Mouse (Mus musculus) heart, embryonic 14.5 days (tissue): ENCODE results near the gene Gnptab. TPM values are rescaled to one million over a fixed set of nuclear protein-coding genes. Genes with fewer than 3 reads are reported as not detected.

Experiments
- ATAC-seq: fragments of 200-750 bp; cut with Nextera tagmentation; 2 replicates; pipeline ENCODE4 v1.8.0; 2017; ENCODE audit warnings: low read depth, moderate TSS enrichment; ENCODE audit not compliant: insufficient number of reproducible peaks, insufficient read depth, low FRiP score
- H3K27ac ChIP-seq, 2 experiments: fragments of 200-500 bp in 1 of 2; fragments of 300-500 bp in 1 of 2; sonication (generic) in 1 of 2; replicated peaks in 1 of 2; 2 replicates each; pipeline ENCODE4 v1.5.1; 2012 to 2014; ENCODE audit warnings: low read depth in 2 of 2, low read length in 2 of 2, control low read depth in 1 of 2, mild to moderate bottlenecking in 1 of 2, mixed read lengths in 1 of 2; ENCODE audit not compliant: control insufficient read depth in 1 of 2, insufficient read depth in 1 of 2
- H3K27me3 ChIP-seq: fragments of 300-500 bp; sonication (generic); 2 replicates; pipeline ENCODE4 v1.6.1; 2014; ENCODE audit warnings: mild to moderate bottlenecking, low read length, control low read depth; ENCODE audit not compliant: control insufficient read depth, insufficient read depth
- H3K36me3 ChIP-seq: fragments of 300-500 bp; sonication (generic); 2 replicates; pipeline ENCODE4 v1.6.1; 2014; ENCODE audit warnings: mild to moderate bottlenecking, control low read depth, low read length, mixed read lengths; ENCODE audit not compliant: control insufficient read depth, insufficient read depth
- H3K4me1 ChIP-seq, 2 experiments: fragments of 200-500 bp in 1 of 2; fragments of 300-500 bp in 1 of 2; sonication (generic) in 1 of 2; 2 replicates each; pipeline ENCODE4 v1.6.1; 2012 to 2014; ENCODE audit warnings: low read length in 2 of 2, control low read depth in 1 of 2, mixed read lengths in 1 of 2; ENCODE audit not compliant: control insufficient read depth in 2 of 2, insufficient read depth in 2 of 2
- H3K4me2 ChIP-seq: fragments of 300-500 bp; sonication (generic); 2 replicates; pipeline ENCODE4 v1.6.1; 2014; ENCODE audit warnings: mild to moderate bottlenecking, low read length
- H3K4me3 ChIP-seq, 2 experiments: fragments of 200-500 bp in 1 of 2; fragments of 300-500 bp in 1 of 2; sonication (generic) in 1 of 2; 2 replicates each; pipeline ENCODE4 v1.5.1; 2012 to 2014; ENCODE audit warnings: low read length in 2 of 2, mild to moderate bottlenecking in 2 of 2, control low read depth in 1 of 2, low read depth in 1 of 2, moderate library complexity in 1 of 2; ENCODE audit not compliant: control insufficient read depth in 1 of 2, insufficient read depth in 1 of 2
- H3K9ac ChIP-seq: fragments of 300-500 bp; sonication (generic); 2 replicates; pipeline ENCODE4 v1.6.1; 2014; ENCODE audit warnings: mild to moderate bottlenecking, low read length
- H3K9me3 ChIP-seq: fragments of 300-500 bp; sonication (generic); 2 replicates; pipeline ENCODE4 v1.6.1; 2016; ENCODE audit warnings: low read length, control low read depth; ENCODE audit not compliant: control insufficient read depth
- WGBS: fragments of 180-500 bp; shearing (Covaris S2); extraction: QIAGEN DNeasy Blood & Tissue Kit; methylation state at CpG from one replicate; pipeline ENCODE4 v1.1.7; 2014; 5-methylcytosine and 5-hydroxymethylcytosine counted together
- polyA plus RNA-seq: library from polyadenylated mRNA; unstranded; fragments of >200 nt; fragmentation: Nextera tagmentation; extraction: Ambion mirVana; gene quantifications from 2 replicates; pipeline ENCODE4 v1.2.1, GENCODE M21; 2014

The Gnptab gene
- polyA plus RNA-seq, 1 experiment from 2014 or later = 9.4 TPM

- WGBS = 70% methylated on average over 4 of the region's 4 CpGs
- Histone ChIP-seq H3K9ac (no peak overlapping the region), H3K4me1 (no peaks in the 10 kb centered on the region), H3K27me3 (no peaks in the 10 kb centered on the region), H3K27ac (no peak overlapping the region), H3K36me3 (no peaks in the 10 kb centered on the region), H3K4me2 (no peak overlapping the region), H3K9me3 (no peaks in the 10 kb centered on the region), H3K4me3 (no peak overlapping the region)
- no peak for ATAC-seq
These were observed 116.1 kb downstream of the Gnptab start for GRCm38 (mm10) chr10:88494959-88495587.

Other genes with a start within 250 kb of the Gnptab start
- gene Parpbp, start 232.2 kb upstream of the Gnptab start, polyA plus RNA-seq = 11.1 and 15.1 TPM in 2 replicates
- gene Nup37, start 232.1 kb upstream of the Gnptab start, polyA plus RNA-seq = 34.5 and 39.7 TPM in 2 replicates
- 55.0 and 57.0 TPM in 2 replicates for gene Washc3, start 178.0 kb upstream of the Gnptab start, polyA plus RNA-seq
- 0.74 and 1.6 TPM in 2 replicates for gene Dram1, start 52 bp upstream of the Gnptab start, polyA plus RNA-seq
- gene Sycp3, start 80.4 kb downstream of the Gnptab start, polyA plus RNA-seq = 0.30 and 0.36 TPM in 2 replicates
- gene Chpt1, start 124.9 kb downstream of the Gnptab start, polyA plus RNA-seq = 44.5 and 55.5 TPM in 2 replicates
- 3.7 and 4.9 TPM in 2 replicates for gene Mybpc1, start 226.0 kb downstream of the Gnptab start, polyA plus RNA-seq